Mouse (Mus musculus) frontal cortex, postnatal 25 days (tissue): ENCODE data around the gene Tns1.
A peak's percentile ranks its signal among the peaks of the same experiment; 100 is the strongest.
"Not testable (repeated sequence)": the region's sequence is repeated elsewhere in the genome, so short reads cannot be mapped to it uniquely, and the experiment has no call there.

ENCODE experiments used
- DNase-seq, 2 experiments: peaks; one replicate each; pipeline ENCODE4 v3.0.0; 2022; ENCODE audit warnings: low spot score in 2 of 2

Gene Tns1

DNA sequence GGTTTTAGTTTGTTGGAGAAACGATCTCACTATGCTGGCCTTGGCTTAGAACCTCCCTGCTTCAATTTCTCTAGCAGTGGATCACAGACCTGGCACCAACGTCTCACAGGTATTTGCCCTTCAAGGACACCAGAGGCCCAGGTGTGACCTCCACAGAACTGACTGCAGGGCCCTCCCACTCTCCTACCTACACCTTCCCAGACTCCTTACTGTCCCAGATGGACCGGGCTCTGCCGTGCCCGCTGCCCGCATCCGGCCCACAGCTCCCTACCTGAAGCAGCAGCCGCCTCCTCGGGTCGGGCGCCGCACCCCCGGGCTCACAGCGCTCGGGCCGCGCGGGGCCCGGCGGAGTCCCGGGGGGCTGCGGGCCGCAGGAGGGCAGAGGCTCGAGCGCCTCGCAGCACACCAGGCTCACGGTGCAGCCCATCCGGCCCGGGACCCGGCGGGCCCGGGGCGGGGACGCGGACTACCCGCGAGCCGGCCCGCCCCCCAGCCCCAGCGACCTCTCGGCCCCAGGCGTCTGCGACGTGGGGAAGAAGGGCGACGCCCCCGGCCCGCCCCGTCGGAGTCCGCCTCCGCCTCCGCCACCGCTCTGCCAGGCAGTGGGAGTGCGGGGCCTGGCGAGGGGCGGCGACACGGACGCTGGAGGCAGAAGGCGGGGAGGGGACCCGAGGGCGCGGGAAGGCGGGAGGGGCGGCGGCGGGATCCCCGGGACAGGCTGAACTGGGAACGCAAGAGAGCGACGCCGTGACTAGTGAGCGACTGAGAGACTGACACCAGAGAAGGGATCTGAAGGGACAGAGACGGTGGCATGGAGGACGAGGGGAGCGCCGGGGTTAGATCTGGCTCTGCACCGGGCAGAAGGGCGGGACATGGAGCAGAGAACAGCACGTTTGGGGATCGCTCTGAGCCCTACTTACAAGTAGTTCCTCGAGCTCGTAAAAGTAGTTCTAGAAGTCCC lies at the start of gene Tns1:
Tns1 (minus strand) TSS at position 429 of the 961 bp plus-strand sequence.
- no peak for DNase-seq

DNA sequence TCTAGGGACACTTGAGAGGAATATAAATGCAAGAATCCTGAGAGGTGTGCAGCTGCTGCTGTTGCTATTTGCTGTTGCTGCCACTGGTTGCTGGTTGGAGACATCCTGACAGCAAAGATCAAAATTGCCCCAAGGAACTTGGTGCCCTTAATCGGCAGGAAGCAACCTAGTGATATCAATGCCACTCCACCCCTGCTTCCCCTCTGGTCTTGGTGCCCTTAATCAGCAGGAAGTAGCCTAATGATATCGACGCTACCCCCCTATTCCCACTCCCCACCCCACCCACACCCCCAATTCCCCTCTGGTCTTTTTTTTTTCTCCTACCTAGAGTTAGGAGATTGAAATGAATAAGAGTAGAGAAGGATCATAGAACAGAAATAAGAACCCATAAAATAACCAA lies 48.5 kb upstream of the Tns1 start:
- DNase-seq = no peak

DNA sequence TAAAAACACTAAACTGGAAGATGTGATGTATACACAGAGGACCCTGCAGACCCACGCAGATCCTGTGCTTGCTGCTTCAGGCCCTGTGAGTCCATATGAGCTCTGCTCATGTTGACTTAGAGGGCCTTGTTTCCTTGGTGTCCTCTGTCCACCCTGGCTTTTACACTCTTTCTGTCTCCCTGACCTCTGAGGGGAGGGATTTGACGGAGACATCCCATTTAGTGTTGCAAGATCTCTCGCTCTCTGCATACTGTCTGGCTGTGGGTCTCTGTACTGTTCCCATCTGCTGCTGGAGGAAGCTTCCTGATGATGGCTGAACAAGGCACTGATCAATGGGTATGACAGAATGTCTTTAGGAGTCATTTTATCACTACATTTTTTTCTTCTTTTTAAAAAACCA lies 45.5 kb upstream of the Tns1 start:
- no peak for DNase-seq

DNA sequence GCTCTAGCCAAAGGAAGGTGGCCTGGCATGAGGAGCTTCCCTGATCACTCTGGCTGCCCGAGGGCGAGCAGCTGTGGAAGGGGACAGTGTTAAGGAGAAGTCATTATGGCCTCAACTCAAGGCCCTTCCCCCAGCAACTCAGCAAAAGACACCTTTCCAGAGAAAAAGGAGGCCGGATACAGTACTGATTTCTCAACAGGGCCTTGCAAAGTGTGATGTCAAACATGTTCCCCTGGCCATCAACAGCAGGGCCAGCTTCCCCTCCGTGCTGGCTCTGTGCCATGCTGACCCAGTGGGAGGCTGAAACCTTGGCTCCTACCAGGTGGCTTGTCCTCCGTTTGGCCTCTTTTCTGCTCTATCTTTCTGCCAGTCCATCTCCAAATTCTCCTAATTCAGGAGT lies 42.9 kb upstream of the Tns1 start:
- DNase-seq = no peak

DNA sequence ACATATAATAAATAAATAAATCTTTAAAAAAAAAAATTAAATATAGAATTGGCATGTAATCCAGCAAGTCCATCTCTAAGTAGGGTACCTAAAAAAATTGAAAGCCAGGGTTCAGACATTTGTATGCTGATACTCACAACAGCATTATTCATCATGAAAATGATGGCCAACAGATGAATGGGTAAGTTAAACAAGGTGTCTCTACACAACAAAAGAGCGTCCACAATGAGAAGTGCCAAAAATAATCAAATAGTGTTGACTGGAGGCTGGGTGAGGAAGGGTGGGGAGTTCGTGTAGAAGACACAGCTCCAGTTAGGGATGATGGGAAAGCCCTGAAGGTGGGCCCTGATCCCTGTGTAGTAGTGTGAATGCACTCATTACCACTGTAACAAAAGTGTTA lies 35.8 kb upstream of the Tns1 start:
- no peak for DNase-seq

DNA sequence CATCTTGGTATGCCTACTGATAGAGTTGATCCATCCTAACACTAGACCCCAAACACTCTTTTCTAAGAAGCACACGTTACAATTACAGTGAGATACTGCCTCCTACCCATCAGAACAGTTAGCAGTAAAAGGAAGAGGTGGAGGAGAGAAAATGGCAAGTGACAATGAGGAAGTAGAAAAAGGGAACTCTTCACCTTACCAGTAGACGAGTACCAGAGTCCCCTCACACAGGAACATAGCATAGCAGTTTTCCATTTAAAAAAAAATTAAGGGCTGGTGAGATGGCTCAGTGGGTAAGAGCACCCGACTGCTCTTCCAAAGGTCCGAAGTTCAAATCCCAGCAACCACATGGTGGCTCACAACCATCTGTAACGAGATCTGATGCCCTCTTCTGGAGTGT lies 35.4 kb upstream of the Tns1 start:
- DNase-seq = not testable (repeated sequence)

DNA sequence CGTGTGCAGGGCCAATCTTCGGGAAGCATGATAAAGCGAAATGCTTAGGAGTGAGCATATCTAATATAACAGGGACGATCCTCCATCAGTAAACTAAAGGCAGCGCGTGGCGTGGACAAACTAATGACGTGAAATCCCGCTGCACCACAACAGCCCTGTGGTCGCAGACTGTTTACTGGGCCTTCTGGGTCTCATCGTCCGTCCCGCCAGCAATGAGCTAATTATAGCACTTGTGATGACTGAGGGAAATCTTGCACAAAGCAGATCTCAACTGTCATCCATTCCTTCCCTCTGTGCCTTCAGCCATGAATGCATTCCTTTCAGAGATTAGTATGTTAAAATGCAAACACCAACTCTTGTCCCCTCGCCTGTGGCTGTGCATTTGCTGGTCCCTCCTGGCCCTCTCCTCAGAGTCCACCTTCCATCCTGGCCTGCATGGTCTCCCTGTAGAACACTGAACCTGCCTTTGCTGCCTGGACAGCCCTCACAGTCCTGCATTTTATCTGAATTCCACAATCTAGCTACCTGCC lies 32.2 kb upstream of the Tns1 start:
- DNase-seq = no peak

DNA sequence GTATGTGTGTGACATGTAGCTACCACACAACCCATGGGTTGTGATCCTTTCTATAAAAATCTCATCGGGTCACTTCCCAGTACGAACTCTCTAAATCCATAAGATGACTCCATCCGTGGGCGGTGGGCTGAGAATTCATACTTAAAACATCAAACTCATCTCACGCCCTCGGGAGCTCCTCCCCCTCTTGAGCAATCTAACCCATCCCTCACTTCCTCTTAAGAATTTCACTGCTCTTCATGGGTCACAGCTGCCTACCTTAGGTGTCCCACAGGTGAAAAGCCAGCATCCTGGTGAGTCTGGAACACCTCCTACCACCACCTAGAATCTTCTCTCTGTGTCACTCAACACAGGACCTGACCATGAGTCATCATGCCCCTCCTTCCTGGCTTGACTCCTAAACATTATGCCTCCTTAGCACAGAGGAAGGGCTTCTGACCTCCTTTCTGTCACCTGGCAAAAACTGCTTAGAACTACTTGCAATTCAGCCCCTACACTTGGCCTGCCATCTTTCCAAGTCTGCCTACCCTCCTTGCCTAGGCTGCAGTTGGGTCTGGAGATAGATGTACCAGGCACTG lies 31.3 kb upstream of the Tns1 start:
- DNase-seq = no peak

DNA sequence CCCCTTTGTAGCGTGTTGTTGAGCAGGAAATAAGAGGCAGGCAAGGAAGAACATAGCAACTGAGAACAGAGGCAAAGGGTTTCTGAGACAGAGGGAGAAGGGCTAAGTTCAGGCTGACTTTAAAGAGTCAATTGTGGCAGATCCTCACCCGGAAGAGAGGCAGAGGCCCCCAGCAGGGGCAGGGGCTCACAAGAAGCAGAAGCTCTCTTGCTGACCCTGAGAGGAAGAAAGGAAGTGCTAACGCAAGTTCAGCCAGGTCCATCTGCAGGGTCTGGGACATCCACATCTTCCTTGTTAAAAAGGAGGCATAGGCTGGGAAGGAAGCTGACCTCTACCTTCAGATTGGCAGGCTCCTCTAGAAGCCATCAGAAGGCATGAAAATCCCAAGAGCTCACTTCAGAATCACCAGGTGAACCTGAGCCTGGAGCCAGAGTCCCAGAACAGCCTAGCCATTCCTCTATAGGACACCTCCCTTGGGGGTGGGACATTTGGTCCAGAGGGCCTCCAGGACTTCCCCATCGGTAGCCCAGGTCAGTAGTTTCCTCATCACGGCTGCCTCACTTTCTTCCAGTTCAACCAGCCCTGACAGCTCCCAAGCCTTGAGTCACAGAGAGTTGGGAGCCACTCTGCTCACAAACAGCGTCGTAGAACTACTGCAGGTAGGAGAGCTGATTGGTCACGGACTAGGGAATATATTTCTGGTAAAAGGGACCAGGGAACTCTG lies 29.4 kb upstream of the Tns1 start, which contains the start of gene Cxcr2:
Cxcr2 (plus strand) TSS at position 529 of the 724 bp plus-strand sequence.
- DNase-seq = no peak

DNA sequence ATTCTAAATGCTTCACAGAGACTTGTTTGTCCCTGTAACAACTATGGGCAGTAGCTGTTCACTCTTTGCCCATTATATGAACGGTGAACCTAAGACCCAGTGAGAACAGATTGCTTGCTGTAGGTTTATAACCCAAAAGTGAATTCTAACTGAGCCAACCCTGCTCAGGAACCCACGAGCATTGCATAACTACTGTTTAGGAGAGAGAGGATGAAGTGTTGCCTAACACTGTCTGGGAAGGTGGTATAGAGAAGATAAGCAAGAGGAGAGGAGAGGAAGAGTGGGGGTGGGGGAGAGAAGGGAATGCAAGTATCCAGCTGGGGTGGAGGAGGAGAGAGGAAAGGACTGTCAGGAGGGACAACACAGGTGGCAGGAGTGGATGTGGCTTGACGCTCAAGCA lies 26.8 kb upstream of the Tns1 start:
- DNase-seq = no peak

DNA sequence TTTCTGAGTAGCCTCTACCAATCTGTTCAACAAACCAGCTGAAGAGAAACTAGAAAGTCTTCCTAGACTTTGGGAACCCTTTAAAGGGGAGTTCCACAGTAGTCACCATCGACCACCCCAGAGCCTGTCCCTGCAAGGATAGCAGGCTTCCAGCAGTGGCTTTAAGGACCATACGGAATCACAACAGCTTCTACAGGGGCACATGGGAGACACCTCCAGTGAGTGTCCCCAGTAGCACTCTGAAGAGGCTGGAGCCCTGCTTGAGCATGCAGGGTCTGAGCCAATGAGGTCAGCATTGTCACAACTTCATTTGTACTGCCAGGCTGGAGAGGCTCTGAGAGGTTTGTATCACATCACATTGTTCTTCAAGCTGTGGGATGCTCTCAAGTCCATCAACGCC lies 25.9 kb upstream of the Tns1 start:
- no peak for DNase-seq

DNA sequence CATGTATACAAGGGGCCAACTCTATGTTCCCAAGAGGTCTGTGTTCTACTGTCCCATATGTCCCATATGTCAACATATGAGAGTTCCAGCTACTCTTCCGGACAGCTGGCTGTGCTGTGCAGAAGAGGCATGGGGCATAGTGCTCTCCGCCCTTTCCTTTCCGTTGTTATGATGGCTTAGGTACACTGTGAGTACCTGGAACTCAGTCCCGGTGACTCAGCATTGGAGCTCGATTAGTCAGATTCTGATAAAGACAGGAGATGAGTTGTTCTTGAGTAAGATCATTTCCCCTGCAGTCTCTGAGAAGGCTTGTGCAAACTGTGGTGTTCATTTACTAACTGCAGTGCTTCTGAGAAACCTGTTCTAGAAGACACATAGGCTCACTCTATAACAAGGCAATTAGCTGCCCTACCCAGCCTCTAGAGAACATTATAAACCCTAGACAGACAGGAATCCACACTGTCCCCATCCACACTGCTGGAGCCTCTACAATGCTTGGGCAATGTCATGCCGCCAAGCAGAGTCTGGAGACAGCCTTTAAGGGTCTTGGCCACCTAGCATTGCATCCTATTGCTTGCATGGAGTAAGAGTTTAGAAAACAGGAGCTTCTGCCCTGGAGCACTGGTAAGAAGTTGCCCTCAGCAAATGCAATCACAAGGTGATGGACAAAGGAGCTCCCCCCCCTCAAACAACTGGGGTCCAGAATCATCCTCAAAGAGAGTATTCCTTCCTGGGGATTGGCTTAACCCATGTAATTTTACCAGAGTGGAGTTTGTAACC lies 25.0 kb upstream of the Tns1 start:
- DNase-seq = no peak

DNA sequence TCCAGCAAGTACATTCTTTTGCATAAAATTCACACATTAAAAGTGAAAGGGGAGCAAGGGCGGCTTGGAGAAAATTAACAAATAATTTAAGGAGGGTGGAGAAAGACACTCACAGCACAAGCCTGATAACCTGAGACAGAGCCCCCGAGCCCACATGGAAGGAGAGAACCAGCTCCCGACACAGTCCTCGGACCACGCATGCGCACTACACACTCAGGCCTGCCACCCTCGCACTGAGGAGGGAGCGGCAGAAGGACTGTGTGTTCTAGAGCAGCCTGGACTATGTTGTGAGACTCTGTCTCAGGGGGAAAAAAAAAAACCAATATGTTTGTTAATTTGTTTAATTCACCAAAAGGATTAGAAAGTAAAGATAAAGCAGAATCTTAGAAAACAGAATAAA lies 17.5 kb upstream of the Tns1 start:
- no peak for DNase-seq

DNA sequence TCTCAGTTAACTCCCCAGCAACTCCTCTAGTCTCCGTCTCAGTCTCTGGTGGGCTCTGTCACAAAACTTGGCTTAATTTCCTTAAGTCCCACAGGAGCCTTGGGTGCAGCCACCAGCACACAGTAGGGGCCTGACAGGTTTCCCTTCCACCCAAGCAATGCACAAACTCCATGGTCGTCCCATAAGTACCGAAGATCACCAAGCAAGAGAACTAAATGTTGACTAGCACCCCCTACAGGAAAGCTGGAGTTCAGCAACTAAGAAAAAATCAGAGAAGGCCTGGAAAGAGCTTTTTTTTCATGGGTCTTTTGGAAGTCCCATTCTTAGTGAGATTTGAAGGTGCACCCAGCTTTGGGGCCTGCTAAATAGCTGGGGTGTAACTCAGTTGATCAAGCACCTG lies 15.2 kb upstream of the Tns1 start:
- no peak for DNase-seq

DNA sequence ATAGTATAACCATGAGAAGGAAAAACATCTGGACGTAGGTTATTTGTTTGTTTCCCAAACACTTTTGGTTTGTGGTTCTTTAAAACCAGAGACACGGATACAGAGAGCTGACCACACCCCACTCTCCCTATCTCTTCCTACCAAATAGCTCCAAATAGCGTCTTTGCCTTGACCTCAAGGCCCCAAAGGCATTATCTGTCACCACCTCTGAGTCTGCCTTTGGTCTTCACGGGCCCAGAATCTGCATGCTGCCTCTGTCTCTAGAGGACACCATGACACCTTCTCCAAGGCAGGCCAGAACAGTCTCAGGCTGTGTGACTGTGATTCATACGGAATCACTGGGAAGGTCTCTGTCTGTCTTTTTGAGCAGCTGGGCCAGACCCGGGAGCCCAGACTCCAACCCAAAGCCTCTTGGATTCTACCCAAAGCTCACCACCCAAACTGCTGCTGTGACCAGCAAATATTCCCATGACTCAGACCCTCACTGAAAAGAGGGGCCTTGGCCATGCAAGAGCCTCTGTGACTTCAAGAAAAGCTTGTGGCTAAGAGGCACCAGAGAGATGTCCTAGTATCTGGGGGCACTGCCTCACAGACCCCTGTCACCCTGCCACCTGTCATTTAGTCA lies 11.2 kb upstream of the Tns1 start:
- DNase-seq = no peak

DNA sequence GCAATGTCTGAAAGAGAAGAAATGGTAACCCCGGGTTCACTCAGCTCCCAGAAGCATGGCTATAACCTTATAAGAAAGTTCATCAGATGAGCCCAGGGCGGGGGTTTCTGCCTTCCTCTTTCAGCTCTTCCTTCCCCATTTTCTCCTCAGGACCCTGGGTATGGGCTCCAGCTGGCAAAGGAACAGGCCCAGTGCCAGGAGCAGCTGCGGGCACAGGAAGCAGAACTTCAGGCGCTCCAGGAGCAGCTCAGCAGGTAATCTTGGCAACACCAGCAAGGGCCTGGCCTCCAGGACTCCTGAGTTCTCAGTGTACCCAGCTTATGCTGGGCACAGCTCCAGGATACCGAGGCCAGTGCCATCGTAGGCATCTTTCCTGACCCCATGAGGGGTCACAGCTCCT lies 9.7 kb upstream of the Tns1 start:
- no peak for DNase-seq

DNA sequence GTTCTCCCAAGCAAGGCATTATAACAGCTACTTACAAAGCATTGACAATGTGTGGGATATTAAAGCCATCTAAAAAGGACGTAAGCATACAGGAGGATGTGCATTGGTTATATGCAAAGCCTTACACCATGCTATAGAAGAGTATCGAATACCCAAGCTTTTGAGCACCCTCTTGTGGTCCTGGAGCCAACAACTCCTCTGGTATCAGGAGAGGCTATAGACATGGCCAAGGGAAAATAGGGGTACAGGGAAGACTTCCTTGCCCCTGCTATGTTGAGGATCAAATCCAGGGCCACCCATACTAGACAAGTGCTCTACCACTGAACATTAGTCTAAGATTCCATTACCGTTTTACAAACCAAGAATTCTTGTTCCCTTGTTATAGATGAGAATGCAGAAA lies 7.8 kb upstream of the Tns1 start:
- DNase-seq = no peak

DNA sequence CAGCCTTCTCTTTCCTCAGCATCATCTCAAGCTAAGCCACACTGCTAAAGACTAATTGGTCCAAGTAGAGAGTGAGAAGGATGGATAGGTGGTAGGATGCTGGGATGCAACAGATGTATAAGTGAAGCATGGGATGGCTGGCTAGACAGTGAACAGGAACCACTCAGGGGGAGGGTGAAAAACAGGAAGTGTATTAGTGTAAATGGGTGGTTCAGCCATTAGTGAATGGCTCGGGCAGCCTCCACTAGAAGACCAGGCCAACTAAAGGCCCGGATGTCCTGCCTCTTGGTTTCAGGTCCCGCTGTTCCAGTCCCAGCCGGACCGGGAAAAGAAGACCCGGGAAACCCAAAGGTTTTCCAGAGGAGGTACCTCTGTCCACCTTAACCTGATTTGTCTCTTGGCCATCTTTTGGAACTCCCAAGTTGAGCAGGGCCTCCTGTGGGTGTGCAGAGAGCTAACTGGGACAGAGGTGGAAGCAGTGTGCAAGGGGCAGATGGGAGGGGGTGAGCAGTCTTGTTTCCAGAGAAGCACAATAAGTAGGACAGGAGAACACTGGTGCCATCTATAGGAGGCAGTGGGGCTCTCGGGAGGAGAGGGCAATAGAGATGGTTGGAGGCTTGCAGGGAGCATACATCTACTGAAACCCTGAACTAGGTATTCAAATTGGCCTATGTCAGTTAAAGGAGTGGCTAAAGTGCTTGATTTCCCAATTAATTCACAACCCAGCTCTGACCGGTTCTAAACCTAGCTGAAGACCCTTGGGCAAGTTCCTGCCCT lies 6.8 kb upstream of the Tns1 start:
- DNase-seq = no peak

DNA sequence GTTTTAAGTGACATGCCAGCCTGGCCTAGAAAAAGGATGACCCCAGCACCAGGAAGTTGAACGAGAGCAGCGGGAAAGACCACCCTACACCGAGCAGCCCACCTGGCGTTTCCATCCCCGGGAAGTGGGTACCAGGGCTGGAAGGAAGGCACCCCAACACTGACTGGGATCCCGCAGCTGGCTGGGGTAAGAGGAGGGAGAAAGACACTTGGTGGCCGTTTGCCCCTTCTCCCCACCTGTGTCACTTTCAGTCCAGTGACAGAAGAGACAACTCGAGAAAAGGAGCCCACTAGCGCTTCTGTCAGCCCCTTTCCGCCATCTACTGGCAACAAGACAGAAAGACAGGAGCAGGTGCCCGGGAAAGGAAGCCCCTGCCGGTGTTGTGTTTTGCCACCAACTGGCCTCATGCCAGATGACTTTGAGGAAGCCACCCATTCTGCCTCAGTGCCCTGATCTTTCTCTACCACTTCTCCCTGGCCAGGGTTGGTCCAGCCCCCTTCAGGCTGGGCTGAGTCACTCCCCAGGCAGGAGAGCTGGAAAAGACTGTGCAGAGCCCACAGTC lies 823 bp upstream of the Tns1 start, which contains the start of gene Rufy4:
Rufy4 (plus strand) TSS at position 551 of the 562 bp plus-strand sequence.
- peak; percentile 21 to 64 for DNase-seq

DNA sequence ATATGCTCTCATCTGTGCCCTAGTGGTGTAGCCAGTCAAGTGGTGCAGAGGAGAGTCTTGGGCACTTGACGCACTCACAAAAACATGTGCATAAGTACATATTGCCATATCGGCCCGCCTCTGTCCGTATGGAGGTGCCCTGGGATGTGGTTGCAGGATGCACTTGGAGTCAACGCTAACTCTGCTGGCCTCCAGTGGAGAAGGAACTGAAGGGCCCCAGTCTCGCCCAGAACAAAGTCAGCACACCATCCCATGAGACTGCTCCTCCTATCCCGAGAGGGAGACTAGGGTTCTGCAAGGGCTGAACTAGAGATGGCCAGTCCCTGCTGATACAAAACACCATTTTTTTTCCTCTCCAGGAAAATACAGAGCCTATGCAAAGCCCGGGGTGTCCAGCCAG lies 1.0 kb downstream of the Tns1 start:
- DNase-seq = no peak
